Comparison of ENCODE assay signal across 9 mouse cellular contexts in the genomic region with DNA sequence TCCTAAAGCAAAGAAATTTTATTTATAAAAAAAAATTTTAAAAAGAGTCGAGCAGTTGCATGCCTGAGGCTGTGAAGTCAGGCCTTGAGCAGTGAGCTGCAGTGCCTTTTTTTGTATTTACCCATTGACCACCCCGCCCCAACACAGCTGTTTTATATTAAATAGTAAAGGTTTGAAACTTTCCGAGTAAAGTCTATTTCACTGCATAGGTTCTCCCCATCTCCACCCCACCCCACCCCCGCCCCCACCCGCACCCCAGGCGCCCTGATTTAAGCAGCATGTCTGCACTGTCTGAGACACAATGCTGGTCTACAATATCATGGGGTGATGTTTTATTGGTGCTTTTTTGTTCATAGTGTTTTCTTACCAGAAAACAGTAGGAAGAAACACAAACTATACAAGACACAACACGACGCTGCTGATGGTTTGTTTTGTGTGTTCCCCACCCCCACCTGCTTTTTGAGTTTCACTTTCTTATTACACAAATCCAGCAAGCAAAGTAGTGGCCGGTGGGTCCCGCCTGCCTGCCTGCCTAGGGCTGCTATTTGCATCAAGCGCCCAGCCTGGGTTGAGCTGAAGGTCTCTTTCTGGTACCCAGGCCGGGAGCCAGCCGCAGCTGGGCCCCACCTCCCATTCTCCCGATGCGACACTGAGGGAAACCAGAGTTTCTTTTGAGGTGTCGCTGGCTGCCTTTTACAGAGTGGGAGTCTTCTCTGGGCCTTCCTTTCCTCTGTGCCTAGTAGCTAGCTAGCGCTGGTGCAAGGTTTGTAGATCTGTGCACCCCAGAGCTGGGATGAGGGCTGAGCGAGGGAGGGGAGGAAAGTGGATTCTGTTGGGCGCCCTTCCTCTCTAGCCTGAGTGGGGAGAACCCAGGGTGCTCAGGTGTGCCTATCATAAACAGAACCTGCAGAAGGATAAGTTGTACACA.
DNase-seq lines count a peak whose midpoint lies in the region; ATAC-seq lines count a peak whose summit lies in the region.
"Had no signal": no experiment of that assay in that cellular context is flagged by ENCODE, and none has a peak within 500 bp of the region (broad histone marks: within the 10 kb centered on the region; RNA-seq: fewer than 3 reads in every experiment).

No protein-coding gene starts in this region.

- H3K4me3 ChIP-seq in neural tube, embryonic 15.5 days (replicated peaks), result no peak overlapping the region
- H3K4me3 ChIP-seq in liver, embryonic 15.5 days (replicated peaks), result peak overlapping the region; percentile 19; the same call in 1 of the 2 replicates
- H3K4me3 ChIP-seq: midbrain, embryonic 12.5 days had no signal

- WGBS in neural tube, embryonic 15.5 days, result 38% methylated on average over 19 of the region's 19 CpGs
- 47% methylated on average over 19 of the region's 19 CpGs for WGBS in liver, embryonic 15.5 days (ENCODE audit: insufficient replicate concordance)

- no peaks in the 10 kb centered on the region for H3K27me3 ChIP-seq in neural tube, embryonic 15.5 days (replicated peaks)
- H3K27me3 ChIP-seq in liver, embryonic 15.5 days, result no peaks in the 10 kb centered on the region
- H3K27me3 ChIP-seq: midbrain, embryonic 12.5 days had no signal

- no peaks in the 10 kb centered on the region for H3K36me3 ChIP-seq in neural tube, embryonic 15.5 days
- no peaks in the 10 kb centered on the region for H3K36me3 ChIP-seq in liver, embryonic 15.5 days (replicated peaks)
- H3K36me3 ChIP-seq: midbrain, embryonic 12.5 days had no signal

- no peak for ATAC-seq in neural tube, embryonic 15.5 days (ENCODE audit: low FRiP score)
- no peak for ATAC-seq in liver, embryonic 15.5 days (ENCODE audit: insufficient read depth)

- peak; percentile 14 to 29 for DNase-seq in adrenal gland, postnatal 36 days
- no peak for DNase-seq in adrenal gland, adult 8-10 months
- no peak for DNase-seq in neural tube, embryonic 10.5 days (ENCODE audit: extremely low spot score, low spot score)
- DNase-seq in thymus, postnatal 4 days, result peak; percentile 58
- DNase-seq in cerebellum, postnatal 25 days, result no peak
- no peak for DNase-seq in right cerebral cortex, postnatal 25 days

- H3K4me1 ChIP-seq in neural tube, embryonic 15.5 days, result no peaks in the 10 kb centered on the region
- no peaks in the 10 kb centered on the region for H3K4me1 ChIP-seq in liver, embryonic 15.5 days (replicated peaks)

- no peak overlapping the region for H3K9ac ChIP-seq in neural tube, embryonic 15.5 days (replicated peaks)
- H3K9ac ChIP-seq in liver, embryonic 15.5 days, result no peak overlapping the region
- H3K9ac ChIP-seq: midbrain, embryonic 12.5 days had no signal

- H3K27ac ChIP-seq in neural tube, embryonic 15.5 days (replicated peaks), result no peak overlapping the region
- no peak overlapping the region for H3K27ac ChIP-seq in liver, embryonic 15.5 days (replicated peaks)
- H3K27ac ChIP-seq: midbrain, embryonic 12.5 days had no signal

- peak overlapping the region; percentile 19 for H3K4me2 ChIP-seq in neural tube, embryonic 15.5 days
- peak overlapping the region; percentile 48 for H3K4me2 ChIP-seq in liver, embryonic 15.5 days
- H3K4me2 ChIP-seq: midbrain, embryonic 12.5 days had no signal

- no peaks in the 10 kb centered on the region for H3K9me3 ChIP-seq in neural tube, embryonic 15.5 days (replicated peaks)
- H3K9me3 ChIP-seq in liver, embryonic 15.5 days (replicated peaks), result no peaks in the 10 kb centered on the region
- H3K9me3 ChIP-seq: midbrain, embryonic 12.5 days had no signal

Comparison
In these comparisons a context has a peak if more than half of its experiments do, and no peak if none do; other contexts are left out.
1. DNase-seq: peak in adrenal gland, postnatal 36 days (2 of 2) and thymus, postnatal 4 days (single experiment); none in adrenal gland, adult 8-10 months (single experiment), neural tube, embryonic 10.5 days (single experiment), cerebellum, postnatal 25 days (0 of 2) and right cerebral cortex, postnatal 25 days (single experiment).